Mouse (Mus musculus) G1E (cell line): ENCODE data around the gene Gm10188.

Experiments
- CTCF ChIP-seq: IDR thresholded peaks from 2 replicates; pipeline ENCODE4 v1.5.1; 2012; ENCODE audit warnings: low read depth, low read length, inconsistent platforms, mixed read lengths
- GATA1 ChIP-seq: IDR thresholded peaks from 2 replicates; pipeline ENCODE4 v1.6.1; 2012; ENCODE audit warnings: borderline replicate concordance, low read length, inconsistent platforms, mixed read lengths
- GATA2 ChIP-seq: IDR thresholded peaks from 2 replicates; pipeline ENCODE4 v1.6.1; 2012; ENCODE audit warnings: low read depth, low read length, inconsistent platforms, borderline replicate concordance
- POLR2AphosphoS5 ChIP-seq: IDR thresholded peaks from 2 replicates; pipeline ENCODE4 v1.6.1; 2012; ENCODE audit warnings: low read depth, low read length, inconsistent platforms; ENCODE audit not compliant: insufficient replicate concordance
- TAL1 ChIP-seq: conservative IDR thresholded peaks from 2 replicates; pipeline ENCODE4 v1.6.1; 2012; ENCODE audit warnings: low read depth, low read length, inconsistent platforms, mixed read lengths

GRCm38 (mm10) chr1:132196337-132196736 lies 33.2 kb downstream of the Gm10188 start:
- no peak for TF ChIP-seq CTCF
- TF ChIP-seq TAL1, result no peak
- no peak for TF ChIP-seq GATA1
- TF ChIP-seq POLR2AphosphoS5, result no peak
- no peak for TF ChIP-seq GATA2
